Mouse (Mus musculus) embryonic fibroblast, embryonic 13.5 days (primary cell): Measurements from ENCODE around the gene Olfr305. TPM values are rescaled to one million over a fixed set of nuclear protein-coding genes. Genes with fewer than 3 reads are reported as not detected.

Source experiments
- H3K27ac ChIP-seq: 2 replicates; pipeline ENCODE4 v1.5.1; 2012; ENCODE audit warnings: low read length, control low read depth, inconsistent platforms; ENCODE audit not compliant: insufficient read depth
- H3K4me1 ChIP-seq: 2 replicates; pipeline ENCODE4 v1.6.1; 2011; ENCODE audit warnings: low read length; ENCODE audit not compliant: control insufficient read depth, insufficient read depth
- H3K4me3 ChIP-seq: 2 replicates; pipeline ENCODE4 v1.5.1; 2011; ENCODE audit warnings: mild to moderate bottlenecking, control low read depth, low read length; ENCODE audit not compliant: insufficient read depth
- CTCF ChIP-seq: IDR thresholded peaks from 2 replicates; pipeline ENCODE4 v1.5.1; 2011; ENCODE audit warnings: mild to moderate bottlenecking, control low read depth, low read length, moderate library complexity, borderline replicate concordance; ENCODE audit not compliant: insufficient read depth
- POLR2A ChIP-seq: IDR thresholded peaks from 2 replicates; pipeline ENCODE4 v1.6.1; 2011; ENCODE audit warnings: low read depth, mild to moderate bottlenecking, control low read depth, low read length, moderate library complexity
- polyA plus RNA-seq: library from polyadenylated mRNA; stranded (reverse); fragments of >200 nt; gene quantifications from 2 replicates; pipeline ENCODE4 v1.2.4, GENCODE M21; 2011; ENCODE audit warnings: low read depth; ENCODE audit not compliant: missing spikeins, insufficient read length

Gene Olfr305
- polyA plus RNA-seq, 1 experiment: not detected

DNA sequence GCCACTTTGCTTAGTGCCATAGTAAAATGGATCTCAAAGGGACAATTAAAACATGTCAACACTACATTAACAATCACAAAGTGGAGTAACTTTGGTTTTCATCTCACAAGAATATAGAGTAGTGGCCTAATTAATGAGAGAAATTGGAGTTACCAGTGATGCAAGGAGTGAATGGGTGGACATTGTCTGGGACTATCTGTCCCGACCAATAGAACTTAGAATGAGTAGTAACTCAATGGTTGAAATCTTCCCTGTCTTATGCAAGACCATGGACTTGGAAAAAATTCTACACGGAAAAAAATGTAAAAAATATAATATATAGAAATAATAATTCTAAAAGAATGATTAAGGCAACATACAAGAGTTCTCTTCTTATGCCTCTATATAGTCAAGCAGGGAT is 53.1 kb downstream of the Olfr305 start, which contains the start of gene Olfr309:
Olfr309 (minus strand) TSS at position 101 of the 400 bp plus-strand sequence.
- no peak within 1 kb of the TSS for H3K4me3 ChIP-seq
- TF ChIP-seq CTCF (no peak), POLR2A (no peak)
- no peak within 1 kb of the TSS for H3K27ac ChIP-seq
- no peaks in the 10 kb centered on the region for H3K4me1 ChIP-seq

Other genes with a start within 250 kb of the Olfr305 start
- not detected in 2 replicates for gene Vmn2r75, start 195.2 kb downstream of the Olfr305 start, polyA plus RNA-seq
- gene Vmn2r76, start 120.6 kb downstream of the Olfr305 start, polyA plus RNA-seq: not detected in 2 replicates
- not detected in 2 replicates for gene Olfr310, start 89.8 kb downstream of the Olfr305 start, polyA plus RNA-seq
- not detected in 2 replicates for gene Olfr309, start 53.2 kb downstream of the Olfr305 start, polyA plus RNA-seq
- not detected in 2 replicates for gene Olfr308, start 41.3 kb downstream of the Olfr305 start, polyA plus RNA-seq
- not detected in 2 replicates for gene Olfr307, start 29.3 kb downstream of the Olfr305 start, polyA plus RNA-seq
- not detected in 2 replicates for gene Olfr304, start 19.7 kb upstream of the Olfr305 start, polyA plus RNA-seq
- gene Olfr303, start 30.9 kb upstream of the Olfr305 start, polyA plus RNA-seq: not detected in 2 replicates
- gene Olfr301, start 36.9 kb upstream of the Olfr305 start, polyA plus RNA-seq: not detected in 2 replicates
- not detected in 2 replicates for gene Olfr299, start 93.0 kb upstream of the Olfr305 start, polyA plus RNA-seq
- gene Olfr298, start 125.6 kb upstream of the Olfr305 start, polyA plus RNA-seq: not detected in 2 replicates
- not detected in 2 replicates for gene Olfr297, start 153.0 kb upstream of the Olfr305 start, polyA plus RNA-seq
- not detected in 2 replicates for gene Olfr295, start 216.9 kb upstream of the Olfr305 start, polyA plus RNA-seq
- not detected in 2 replicates for gene Olfr294, start 249.7 kb upstream of the Olfr305 start, polyA plus RNA-seq